Mouse (Mus musculus): ENCODE results near the gene Wipf2. TPM values are rescaled to one million over a fixed set of nuclear protein-coding genes. Genes with fewer than 3 reads are reported as not detected.
A peak's percentile ranks its signal among the peaks of the same experiment; 100 is the strongest.

Gene Wipf2
- total and polyA plus RNA-seq, 2 experiments from 2014 or later: 3.8 to 9.2 TPM

DNA sequence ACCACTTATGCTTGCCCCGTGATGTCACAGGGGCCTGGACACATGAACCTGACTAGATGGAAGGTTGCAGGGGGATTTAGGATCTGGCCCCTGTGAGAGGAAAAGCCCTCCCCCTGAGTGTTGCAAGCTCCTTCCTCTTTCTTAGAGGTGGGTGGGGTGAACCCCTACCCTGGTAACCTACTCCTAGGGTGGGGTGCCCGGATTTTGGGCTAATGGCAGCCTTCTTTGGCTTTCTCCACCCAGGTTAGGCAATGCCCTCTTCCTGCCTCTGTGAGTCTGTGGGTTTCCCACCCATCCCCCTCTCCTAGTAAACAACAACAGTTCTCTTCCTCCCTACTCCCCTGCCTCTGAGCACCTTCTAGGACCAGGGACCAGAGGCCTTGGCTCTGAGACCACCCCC lies 89.3 kb downstream of the Wipf2 start:
- no peak overlapping the region for H3K4me3 ChIP-seq (ENCODE audit: low read depth, low read length)
- WGBS: 75% methylated on average over 2 of the region's 2 CpGs
- H3K9me3 ChIP-seq (ENCODE audit: low read length): no peaks in the 10 kb centered on the region
- TF ChIP-seq CTCF (IDR thresholded peaks at IDR 0.05): no peak
- peaks cover 11% of the 10 kb centered on the region; the same call in 1 of the 2 replicates for H3K4me1 ChIP-seq (ENCODE audit: insufficient read depth, low read length)
- H3K9ac ChIP-seq (replicated peaks; ENCODE audit: low read length, poor library complexity, severe bottlenecking): no peak overlapping the region
- DNase-seq (ENCODE audit: low spot score) (no peak), ATAC-seq (ENCODE audit: low FRiP score) (no peak)
- no peaks in the 10 kb centered on the region for H3K27me3 ChIP-seq (ENCODE audit: insufficient read depth, low read length)
- no peak overlapping the region for H3K4me2 ChIP-seq (ENCODE audit: low read depth, low read length, poor library complexity, severe bottlenecking)
- H3K36me3 ChIP-seq (ENCODE audit: insufficient read depth, low read length): no peaks in the 10 kb centered on the region
- no peak overlapping the region for H3K27ac ChIP-seq (ENCODE audit: low read depth, low read length)

GRCm38 (mm10) chr11:98953361-98953760 lies 89.9 kb downstream of the Wipf2 start:
- Histone ChIP-seq H3K36me3 (ENCODE audit: insufficient read depth, low read length) (no peaks in the 10 kb centered on the region), H3K27ac (ENCODE audit: low read depth, low read length) (no peak overlapping the region), H3K27me3 (ENCODE audit: insufficient read depth, low read length) (no peaks in the 10 kb centered on the region), H3K4me3 (ENCODE audit: low read depth, low read length) (no peak overlapping the region), H3K9me3 (ENCODE audit: low read length) (no peaks in the 10 kb centered on the region), H3K4me2 (ENCODE audit: low read depth, low read length, poor library complexity, severe bottlenecking) (no peak overlapping the region), H3K9ac (replicated peaks; ENCODE audit: low read length, poor library complexity, severe bottlenecking) (no peak overlapping the region), H3K4me1 (ENCODE audit: insufficient read depth, low read length) (peaks cover 11% of the 10 kb centered on the region; the same call in 1 of the 2 replicates)
- DNase-seq (ENCODE audit: low spot score) (no peak), ATAC-seq (ENCODE audit: low FRiP score) (no peak)
- 15% methylated on average over 2 of the region's 2 CpGs for WGBS
- TF ChIP-seq CTCF (IDR thresholded peaks at IDR 0.05): no peak

- 41% methylated on average over 13 of the region's 13 CpGs for WGBS
These were observed 90.4 kb downstream of the Wipf2 start for GRCm38 (mm10) chr11:98953835-98954320.

DNA sequence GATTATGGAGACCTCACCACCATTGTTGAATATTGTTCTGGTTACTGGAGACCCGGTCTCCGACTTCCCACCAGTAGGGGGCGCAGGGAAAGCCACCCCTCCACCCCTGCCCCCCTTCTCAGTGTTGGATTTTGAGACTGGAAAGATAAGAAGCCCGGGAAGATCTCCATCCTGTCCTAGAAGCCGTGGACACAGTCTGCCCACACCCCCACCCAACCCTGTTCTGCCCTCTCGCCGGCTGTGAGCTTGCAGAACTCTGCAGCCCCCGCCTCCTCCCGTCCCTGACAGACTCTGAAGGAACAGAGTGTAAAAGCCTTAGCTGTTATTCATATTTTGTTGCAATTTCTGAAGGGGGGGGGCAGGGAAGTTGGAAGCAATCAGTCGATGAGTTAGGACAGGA lies 90.9 kb downstream of the Wipf2 start:
- no peak overlapping the region for H3K4me3 ChIP-seq (ENCODE audit: low read depth, low read length)
- peak overlapping the region; percentile 28; the same call in 1 of the 2 replicates for H3K4me2 ChIP-seq (ENCODE audit: low read depth, low read length, poor library complexity, severe bottlenecking)
- TF ChIP-seq CTCF (IDR thresholded peaks at IDR 0.05): peak; percentile 77
- ATAC-seq (ENCODE audit: low FRiP score) (no peak), DNase-seq (ENCODE audit: low spot score) (peak; percentile 71)
- 9% methylated on average over 10 of the region's 10 CpGs for WGBS
- H3K4me1 ChIP-seq (ENCODE audit: insufficient read depth, low read length): peaks cover 11% of the 10 kb centered on the region; the same call in 1 of the 2 replicates
- no peaks in the 10 kb centered on the region for H3K9me3 ChIP-seq (ENCODE audit: low read length)
- no peak overlapping the region for H3K27ac ChIP-seq (ENCODE audit: low read depth, low read length)
- no peak overlapping the region for H3K9ac ChIP-seq (replicated peaks; ENCODE audit: low read length, poor library complexity, severe bottlenecking)
- H3K36me3 ChIP-seq (ENCODE audit: insufficient read depth, low read length): no peaks in the 10 kb centered on the region
- H3K27me3 ChIP-seq (ENCODE audit: insufficient read depth, low read length): no peaks in the 10 kb centered on the region

More at GRCm38 (mm10) chr11:98953835-98954320, 90.4 kb downstream of the Wipf2 start:
- no peak for ATAC-seq (ENCODE audit: low FRiP score)
- Histone ChIP-seq H3K4me3 (ENCODE audit: low read depth, low read length) (no peak overlapping the region), H3K27me3 (ENCODE audit: insufficient read depth, low read length) (no peaks in the 10 kb centered on the region), H3K36me3 (ENCODE audit: insufficient read depth, low read length) (no peaks in the 10 kb centered on the region), H3K27ac (ENCODE audit: low read depth, low read length) (no peak overlapping the region), H3K4me2 (ENCODE audit: low read depth, low read length, poor library complexity, severe bottlenecking) (peak overlapping the region; percentile 28; the same call in 1 of the 2 replicates), H3K9ac (replicated peaks; ENCODE audit: low read length, poor library complexity, severe bottlenecking) (0 out of 2 replicates have a peak overlapping the region, but pooled peaks have one; percentile 3), H3K9me3 (ENCODE audit: low read length) (no peaks in the 10 kb centered on the region), H3K4me1 (ENCODE audit: insufficient read depth, low read length) (peaks cover 11% of the 10 kb centered on the region; the same call in 1 of the 2 replicates)
- DNase-seq (ENCODE audit: low spot score): no peak
- TF ChIP-seq CTCF (IDR thresholded peaks at IDR 0.05): no peak

Other genes starting within 250 kb of the Wipf2 start
- gene Gm12355, start 238.0 kb upstream of the Wipf2 start, total RNA-seq (2014; rRNA removed): not detected in 2 replicates
- 0.28 and 0.44 TPM in 2 replicates for gene Gm12355, start 238.0 kb upstream of the Wipf2 start, polyA plus RNA-seq (2015; fragmentation: Nextera tagmentation; extraction: Ambion mirVana)
- not detected in 2 replicates for gene Gsdma3, start 237.3 kb upstream of the Wipf2 start, total RNA-seq (2014; rRNA removed)
- not detected in 2 replicates for gene Gsdma3, start 237.3 kb upstream of the Wipf2 start, polyA plus RNA-seq (2015; fragmentation: Nextera tagmentation; extraction: Ambion mirVana)
- not detected in 2 replicates for gene Gsdma2, start 216.9 kb upstream of the Wipf2 start, total RNA-seq (2014; rRNA removed)
- 0.12 and 0.15 TPM in 2 replicates for gene Gsdma2, start 216.9 kb upstream of the Wipf2 start, polyA plus RNA-seq (2015; fragmentation: Nextera tagmentation; extraction: Ambion mirVana)
- 0.05 TPM in 1 of 2 replicates, not detected in the other for gene Gsdma, start 199.3 kb upstream of the Wipf2 start, total RNA-seq (2014; rRNA removed)
- 0.11 TPM in 1 of 2 replicates, not detected in the other for gene Gsdma, start 199.3 kb upstream of the Wipf2 start, polyA plus RNA-seq (2015; fragmentation: Nextera tagmentation; extraction: Ambion mirVana)
- 114 and 129 TPM in 2 replicates for gene Psmd3, start 181.1 kb upstream of the Wipf2 start, total RNA-seq (2014; rRNA removed)
- 182 and 183 TPM in 2 replicates for gene Psmd3, start 181.1 kb upstream of the Wipf2 start, polyA plus RNA-seq (2015; fragmentation: Nextera tagmentation; extraction: Ambion mirVana)
- not detected in 2 replicates for gene Csf3, start 162.4 kb upstream of the Wipf2 start, total RNA-seq (2014; rRNA removed)
- gene Csf3, start 162.4 kb upstream of the Wipf2 start, polyA plus RNA-seq (2015; fragmentation: Nextera tagmentation; extraction: Ambion mirVana): not detected in 2 replicates
- 66.6 and 81.2 TPM in 2 replicates for gene Med24, start 134.2 kb upstream of the Wipf2 start, total RNA-seq (2014; rRNA removed)
- 52.2 and 59.8 TPM in 2 replicates for gene Med24, start 134.2 kb upstream of the Wipf2 start, polyA plus RNA-seq (2015; fragmentation: Nextera tagmentation; extraction: Ambion mirVana)
- gene Thra, start 123.0 kb upstream of the Wipf2 start, total RNA-seq (2014; rRNA removed): 774 and 843 TPM in 2 replicates
- 165 and 182 TPM in 2 replicates for gene Thra, start 123.0 kb upstream of the Wipf2 start, polyA plus RNA-seq (2015; fragmentation: Nextera tagmentation; extraction: Ambion mirVana)
- gene Nr1d1, start 88.3 kb upstream of the Wipf2 start, total RNA-seq (2014; rRNA removed): 7.1 and 11.0 TPM in 2 replicates
- gene Nr1d1, start 88.3 kb upstream of the Wipf2 start, polyA plus RNA-seq (2015; fragmentation: Nextera tagmentation; extraction: Ambion mirVana): 12.3 and 14.3 TPM in 2 replicates
- 88.3 and 107 TPM in 2 replicates for gene Msl1, start 68.1 kb upstream of the Wipf2 start, total RNA-seq (2014; rRNA removed)
- 22.3 and 25.8 TPM in 2 replicates for gene Msl1, start 68.1 kb upstream of the Wipf2 start, polyA plus RNA-seq (2015; fragmentation: Nextera tagmentation; extraction: Ambion mirVana)
- gene Casc3, start 58.7 kb upstream of the Wipf2 start, total RNA-seq (2014; rRNA removed): 29.4 and 32.2 TPM in 2 replicates
- gene Casc3, start 58.7 kb upstream of the Wipf2 start, polyA plus RNA-seq (2015; fragmentation: Nextera tagmentation; extraction: Ambion mirVana): 34.0 and 39.7 TPM in 2 replicates
- 39.0 and 40.8 TPM in 2 replicates for gene Rapgefl1, start 26.9 kb upstream of the Wipf2 start, total RNA-seq (2014; rRNA removed)
- 10.9 and 11.4 TPM in 2 replicates for gene Rapgefl1, start 26.9 kb upstream of the Wipf2 start, polyA plus RNA-seq (2015; fragmentation: Nextera tagmentation; extraction: Ambion mirVana)
- gene Cdc6, start 44.2 kb downstream of the Wipf2 start, total RNA-seq (2014; rRNA removed): 0.19 and 0.44 TPM in 2 replicates
- 0.52 and 0.65 TPM in 2 replicates for gene Cdc6, start 44.2 kb downstream of the Wipf2 start, polyA plus RNA-seq (2015; fragmentation: Nextera tagmentation; extraction: Ambion mirVana)
- 14.3 and 20.4 TPM in 2 replicates for gene Rara, start 64.2 kb downstream of the Wipf2 start, total RNA-seq (2014; rRNA removed)
- 8.2 and 8.7 TPM in 2 replicates for gene Rara, start 64.2 kb downstream of the Wipf2 start, polyA plus RNA-seq (2015; fragmentation: Nextera tagmentation; extraction: Ambion mirVana)
- gene Gjd3, start 119.4 kb downstream of the Wipf2 start, total RNA-seq (2014; rRNA removed): 3.0 and 5.1 TPM in 2 replicates
- 4.5 and 5.1 TPM in 2 replicates for gene Gjd3, start 119.4 kb downstream of the Wipf2 start, polyA plus RNA-seq (2015; fragmentation: Nextera tagmentation; extraction: Ambion mirVana)
- gene Top2a, start 160.6 kb downstream of the Wipf2 start, total RNA-seq (2014; rRNA removed): 13.9 and 21.1 TPM in 2 replicates
- 7.4 and 10.0 TPM in 2 replicates for gene Top2a, start 160.6 kb downstream of the Wipf2 start, polyA plus RNA-seq (2015; fragmentation: Nextera tagmentation; extraction: Ambion mirVana)
- gene Igfbp4, start 177.6 kb downstream of the Wipf2 start, total RNA-seq (2014; rRNA removed): 78.8 and 96.7 TPM in 2 replicates
- 92.4 and 104 TPM in 2 replicates for gene Igfbp4, start 177.6 kb downstream of the Wipf2 start, polyA plus RNA-seq (2015; fragmentation: Nextera tagmentation; extraction: Ambion mirVana)
- gene Tns4, start 225.7 kb downstream of the Wipf2 start, total RNA-seq (2014; rRNA removed): 0.38 TPM in 2 replicates
- 0.17 and 0.26 TPM in 2 replicates for gene Tns4, start 225.7 kb downstream of the Wipf2 start, polyA plus RNA-seq (2015; fragmentation: Nextera tagmentation; extraction: Ambion mirVana)